Mouse (Mus musculus) liver, embryonic 14.5 days (tissue): ENCODE measurements at regions not wholly inside any gene's neighbourhood (a gene's known extent, or its start where the extent isn't known, plus 50 kb on each side); places are given as distances from the start of the nearest gene placed in this dataset.

Experiments
- ATAC-seq: fragments of 200-750 bp; cut with Nextera tagmentation; 2 replicates; pipeline ENCODE4 v1.8.0; 2017; ENCODE audit warnings: moderate number of reproducible peaks, mild to moderate bottlenecking, moderate library complexity; ENCODE audit not compliant: insufficient read depth
- DNase-seq, 3 experiments: peaks; one replicate each; pipeline ENCODE4 v3.0.0-alpha.2; 2012 to 2013; ENCODE audit warnings: low read depth in 3 of 3, low spot score in 3 of 3
- H3K27ac ChIP-seq: fragments of 300-500 bp; sonication (generic); 2 replicates; pipeline ENCODE4 v1.5.1; 2014; ENCODE audit warnings: moderate library complexity, mild to moderate bottlenecking, control low read depth, inconsistent platforms
- H3K27me3 ChIP-seq: fragments of 300-500 bp; sonication (generic); 2 replicates; pipeline ENCODE4 v1.6.1; 2014; ENCODE audit warnings: mild to moderate bottlenecking, low read length, moderate library complexity; ENCODE audit not compliant: control insufficient read depth, insufficient read depth
- H3K36me3 ChIP-seq: fragments of 300-500 bp; sonication (generic); replicated peaks from 2 replicates; pipeline ENCODE4 v1.6.1; 2014; ENCODE audit warnings: low read depth; ENCODE audit not compliant: control insufficient read depth, insufficient read depth
- H3K4me1 ChIP-seq, 2 experiments: fragments of 200-500 bp in 1 of 2; fragments of 300-500 bp in 1 of 2; sonication (generic) in 1 of 2; replicated peaks; 2 replicates each; pipeline ENCODE4 v1.6.1; 2012 to 2014; ENCODE audit warnings: antibody characterized with exemption in 1 of 2, inconsistent platforms in 1 of 2, low read length in 1 of 2; ENCODE audit not compliant: control insufficient read depth in 2 of 2, insufficient read depth in 2 of 2
- H3K4me2 ChIP-seq: fragments of 300-500 bp; sonication (generic); 2 replicates; pipeline ENCODE4 v1.6.1; 2014; ENCODE audit warnings: low read depth, mild to moderate bottlenecking, control low read depth, moderate library complexity
- H3K4me3 ChIP-seq, 2 experiments: fragments of 200-500 bp in 1 of 2; fragments of 300-500 bp in 1 of 2; sonication (generic) in 1 of 2; 2 replicates each; pipeline ENCODE4 v1.5.1; 2012 to 2014; ENCODE audit warnings: low read depth in 2 of 2, low read length in 2 of 2, mild to moderate bottlenecking in 2 of 2, control low read depth in 1 of 2, inconsistent platforms in 1 of 2, moderate library complexity in 1 of 2; ENCODE audit not compliant: insufficient read depth in 1 of 2
- H3K9ac ChIP-seq: fragments of 300-500 bp; sonication (generic); replicated peaks from 2 replicates; pipeline ENCODE4 v1.6.1; 2014; ENCODE audit warnings: mild to moderate bottlenecking, control low read depth, moderate library complexity
- H3K9me3 ChIP-seq: fragments of 300-500 bp; sonication (generic); 2 replicates; pipeline ENCODE4 v1.6.1; 2016; ENCODE audit warnings: low read length, mixed read lengths; ENCODE audit not compliant: control insufficient read depth
- CTCF ChIP-seq: IDR thresholded peaks from 2 replicates; pipeline ENCODE4 v1.5.1; 2016; ENCODE audit warnings: antibody characterized with exemption, low read depth, control low read depth
- EP300 ChIP-seq: IDR thresholded peaks from 2 replicates; pipeline ENCODE4 v1.6.1; 2016; ENCODE audit warnings: antibody characterized with exemption, low read depth
- WGBS: fragments of 180-500 bp; shearing (Covaris S2); extraction: QIAGEN DNeasy Blood & Tissue Kit; methylation state at CpG from one replicate; pipeline ENCODE4 v1.1.7; 2014; ENCODE audit not compliant: insufficient replicate concordance; 5-methylcytosine and 5-hydroxymethylcytosine counted together

- Histone ChIP-seq H3K27me3 (no peaks in the 10 kb centered on the region), H3K9ac (no peak overlapping the region), H3K4me3 (no peak overlapping the region), H3K4me1 (no peaks in the 10 kb centered on the region), H3K27ac (no peak overlapping the region), H3K9me3 (no peaks in the 10 kb centered on the region), H3K4me2 (no peak overlapping the region), H3K36me3 (no peaks in the 10 kb centered on the region)
- DNase-seq (no peak), ATAC-seq (no peak)
- WGBS, result 48% methylated on average over 8 of the region's 8 CpGs
- TF ChIP-seq EP300 (no peak), CTCF (no peak)
Observed at GRCm38 (mm10) chr17:4209650-4210049, 513.6 kb upstream of the Nox3 start.

DNA sequence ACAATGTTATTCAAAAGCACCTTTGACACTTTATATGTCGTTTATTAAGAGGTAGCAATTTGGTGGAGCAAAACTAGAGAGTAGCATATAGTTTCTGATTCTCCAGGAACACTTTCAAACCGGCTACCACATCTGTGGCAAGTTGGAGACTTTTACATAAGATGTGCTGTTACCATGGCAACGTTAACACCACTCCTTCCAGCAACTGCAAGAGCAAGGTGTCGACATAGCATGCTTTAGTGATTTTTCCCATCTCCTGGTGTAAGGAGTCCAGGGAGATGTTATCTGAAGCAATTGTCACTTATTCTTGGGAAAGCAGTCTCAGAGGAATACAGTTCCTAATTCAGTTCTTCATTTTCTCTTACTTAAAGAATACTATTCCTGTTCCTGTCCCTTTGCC is 516.5 kb upstream of the Nox3 start:
- no peak overlapping the region for H3K4me3 ChIP-seq
- no peak overlapping the region for H3K9ac ChIP-seq
- TF ChIP-seq EP300 (no peak), CTCF (no peak)
- no peaks in the 10 kb centered on the region for H3K9me3 ChIP-seq
- ATAC-seq (no peak), DNase-seq (no peak)
- WGBS, result 46% methylated on average over 4 of the region's 4 CpGs
- H3K36me3 ChIP-seq, result no peaks in the 10 kb centered on the region
- no peak overlapping the region for H3K27ac ChIP-seq
- H3K4me1 ChIP-seq, result no peaks in the 10 kb centered on the region
- no peaks in the 10 kb centered on the region for H3K27me3 ChIP-seq
- no peak overlapping the region for H3K4me2 ChIP-seq

GRCm38 (mm10) chr17:4214970-4215369 is 518.9 kb upstream of the Nox3 start:
- TF ChIP-seq CTCF, result no peak
- TF ChIP-seq EP300, result no peak
- Histone ChIP-seq H3K9me3 (no peaks in the 10 kb centered on the region), H3K9ac (no peak overlapping the region), H3K27me3 (no peaks in the 10 kb centered on the region), H3K4me1 (no peaks in the 10 kb centered on the region), H3K36me3 (no peaks in the 10 kb centered on the region), H3K4me2 (no peak overlapping the region), H3K4me3 (no peak overlapping the region), H3K27ac (no peak overlapping the region)
- ATAC-seq (no peak), DNase-seq (no peak)
- 60% methylated on average over 8 of the region's 8 CpGs for WGBS

- no peak overlapping the region for H3K27ac ChIP-seq
- no peak overlapping the region for H3K4me3 ChIP-seq
- DNase-seq, result no peak
- no peak overlapping the region for H3K9ac ChIP-seq
- H3K27me3 ChIP-seq, result no peaks in the 10 kb centered on the region
- no peaks in the 10 kb centered on the region for H3K9me3 ChIP-seq
- H3K4me1 ChIP-seq, result no peaks in the 10 kb centered on the region
- WGBS, result 58% methylated on average over 4 of the region's 4 CpGs
- no peaks in the 10 kb centered on the region for H3K36me3 ChIP-seq
- no peak for ATAC-seq
- no peak overlapping the region for H3K4me2 ChIP-seq
- TF ChIP-seq EP300, result no peak
- TF ChIP-seq CTCF, result no peak
Observed at GRCm38 (mm10) chr17:4216203-4216602, 520.1 kb upstream of the Nox3 start.

- H3K4me3 ChIP-seq, result no peak overlapping the region
- H3K36me3 ChIP-seq, result no peaks in the 10 kb centered on the region
- TF ChIP-seq CTCF (no peak), EP300 (no peak)
- no peak overlapping the region for H3K9ac ChIP-seq
- no peak overlapping the region for H3K27ac ChIP-seq
- H3K27me3 ChIP-seq, result no peaks in the 10 kb centered on the region
- DNase-seq (no peak), ATAC-seq (no peak)
- WGBS, result 60% methylated on average over 8 of the region's 8 CpGs
- H3K4me1 ChIP-seq, result no peaks in the 10 kb centered on the region
- H3K4me2 ChIP-seq, result no peak overlapping the region
- H3K9me3 ChIP-seq, result no peaks in the 10 kb centered on the region
Observed at GRCm38 (mm10) chr17:4216750-4217149, 520.7 kb upstream of the Nox3 start.
